Mouse (Mus musculus) kidney, adult 10 weeks (tissue): ENCODE measurements around the gene Cxcl2. TPM values are rescaled to one million over a fixed set of nuclear protein-coding genes. Genes with fewer than 3 reads are reported as not detected.

Experiments
- polyA plus RNA-seq: library from polyadenylated mRNA; stranded (reverse); fragments of 350-450 nt; fragmentation: Illumina TruSeq; extraction: RNeasy Lipid Tissue Mini Kit (QIAGEN cat#74804); gene quantifications from one replicate; pipeline ENCODE4 v1.2.3, GENCODE M21; 2014; ENCODE audit warnings: low read depth, low replicate concordance

Cxcl2 gene
- not detected for polyA plus RNA-seq

GRCm38 (mm10) chr5:90903339-90904020 lies at the start of gene Cxcl2:
Cxcl2 (plus strand) TSS chr5:90903871.

GRCm38 (mm10) chr5:90890519-90891463 lies 12.9 kb upstream of the Cxcl2 start, which contains the start of gene Cxcl1:
Cxcl1 (plus strand) TSS chr5:90891241.

DNA sequence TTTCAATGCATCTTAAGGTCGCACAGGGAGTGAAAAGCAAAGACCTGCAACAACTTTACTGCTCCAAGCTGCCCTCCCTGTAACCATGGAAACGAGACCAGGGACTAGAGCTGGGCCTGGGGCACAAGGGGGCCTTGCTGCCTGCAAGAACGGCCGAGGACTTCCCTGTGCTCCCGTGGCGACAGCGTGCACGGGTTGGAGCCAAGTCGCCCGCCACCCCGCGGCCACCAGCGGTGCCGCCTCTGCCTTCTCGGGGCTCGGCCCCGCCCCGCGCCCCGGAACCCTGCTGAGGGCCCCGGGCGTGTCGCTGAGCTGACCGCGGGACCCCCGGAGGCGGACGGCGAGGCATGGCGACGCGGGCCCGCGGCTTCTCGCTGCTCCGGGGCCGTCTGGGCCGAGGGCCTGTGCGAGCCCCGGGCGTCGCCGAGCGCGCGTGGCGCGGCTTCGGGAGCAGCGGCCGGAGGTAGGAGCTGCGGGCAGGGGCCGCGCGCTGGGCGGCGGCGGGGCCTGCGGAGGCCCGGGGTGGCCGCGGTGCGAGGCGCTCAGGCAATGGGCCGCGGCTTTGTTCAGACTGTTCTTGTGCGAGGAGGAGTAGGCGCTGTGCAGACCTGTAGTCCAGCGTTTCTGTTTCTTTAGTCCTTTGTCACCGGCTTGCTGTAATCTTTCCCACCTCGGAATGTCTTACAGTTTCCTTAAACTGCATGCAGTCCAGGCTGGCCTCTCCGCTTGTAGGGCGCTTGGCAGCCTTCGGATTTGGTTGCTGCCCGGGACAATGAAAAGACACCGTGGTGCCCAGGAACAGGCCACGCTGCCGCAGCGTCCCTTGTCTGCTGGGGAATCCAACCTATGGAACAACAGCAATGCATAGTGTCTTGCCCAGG lies 27.5 kb downstream of the Cxcl2 start, which contains the start of gene Mthfd2l:
Mthfd2l (plus strand) TSS at position 147 of the 881 bp plus-strand sequence.

Other genes with a start within 250 kb of the Cxcl2 start
- not detected for gene Cxcl5, start 144.5 kb upstream of the Cxcl2 start, polyA plus RNA-seq
- 0.89 TPM for gene Ppbp, start 135.4 kb upstream of the Cxcl2 start, polyA plus RNA-seq
- gene Pf4, start 131.4 kb upstream of the Cxcl2 start, polyA plus RNA-seq, result not detected
- gene Cxcl3, start 117.8 kb upstream of the Cxcl2 start, polyA plus RNA-seq, result not detected
- not detected for gene Cxcl15, start 109.3 kb upstream of the Cxcl2 start, polyA plus RNA-seq
- gene Cxcl1, start 12.6 kb upstream of the Cxcl2 start, polyA plus RNA-seq, result 2.5 TPM
- gene Mthfd2l, start 27.2 kb downstream of the Cxcl2 start, polyA plus RNA-seq, result 67.3 TPM
- not detected for gene Epgn, start 123.6 kb downstream of the Cxcl2 start, polyA plus RNA-seq
- 0.08 TPM for gene Ereg, start 170.8 kb downstream of the Cxcl2 start, polyA plus RNA-seq
- not detected for gene Areg, start 235.7 kb downstream of the Cxcl2 start, polyA plus RNA-seq